Mouse (Mus musculus) heart, adult 2 months (tissue): ENCODE measurements around the gene Pros1.
A peak's percentile ranks its signal among the peaks of the same experiment; 100 is the strongest.

Experiments used
- CTCF ChIP-seq: fragments of 200-600 bp; IDR thresholded peaks from 2 replicates; pipeline ENCODE4 v1.8.1; 2022; ENCODE audit warnings: antibody characterized with exemption, mild to moderate bottlenecking, moderate library complexity
- POLR2A ChIP-seq: fragments of 200-500 bp; IDR thresholded peaks from 2 replicates; pipeline ENCODE4 v1.6.1; 2011; ENCODE audit warnings: mild to moderate bottlenecking, low read depth, low read length, control low read depth; ENCODE audit not compliant: insufficient read depth

DNA sequence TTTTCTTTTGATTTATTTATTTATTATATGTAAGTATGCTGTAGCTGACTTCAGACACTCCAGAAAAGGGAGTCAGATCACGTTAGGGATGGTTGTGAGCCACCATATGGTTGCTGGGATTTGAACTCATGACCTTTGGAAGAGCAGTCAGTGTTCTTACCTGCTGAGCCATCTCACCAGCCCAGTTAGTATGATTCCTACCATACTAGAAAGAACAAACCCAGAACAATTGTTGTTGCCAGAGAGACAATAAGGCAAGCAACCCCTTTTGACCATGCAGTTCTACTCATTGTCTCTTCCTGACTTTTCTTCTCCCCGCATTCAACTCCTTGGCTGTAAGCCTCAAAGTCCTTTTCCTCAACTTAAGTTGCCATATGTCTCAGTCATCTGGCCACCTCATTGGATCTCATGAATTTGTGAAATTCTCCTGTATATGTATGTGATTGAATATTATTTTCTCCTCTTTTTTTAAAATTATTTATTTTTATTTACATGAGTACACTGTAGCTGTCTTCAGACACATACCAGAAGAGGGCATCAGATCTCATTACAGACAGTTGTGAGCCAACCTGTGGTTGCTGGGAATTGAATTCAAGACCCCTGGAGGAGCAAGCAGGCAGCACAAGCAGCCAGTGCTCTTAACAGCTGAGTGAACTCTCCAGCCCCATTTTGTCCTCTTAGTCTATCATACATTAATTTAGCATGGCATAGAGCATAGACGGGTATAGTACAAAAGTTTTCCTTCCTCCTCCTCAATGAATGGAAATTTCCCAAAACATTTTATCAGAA lies 1.4 kb upstream of the Pros1 start:
- TF ChIP-seq POLR2A: no peak
- 0 out of 2 replicates have a peak, but pooled peaks have one; percentile 6 for TF ChIP-seq CTCF
